Mouse (Mus musculus): ENCODE measurements around the gene Cpn2.

The Cpn2 gene

GRCm38 (mm10) chr16:30238791-30239190 is 28.5 kb downstream of the Cpn2 start:
- DNase-seq (ENCODE audit: low read depth, low spot score): no peak

GRCm38 (mm10) chr16:30236091-30236699 is 31.1 kb downstream of the Cpn2 start:
- no peak for DNase-seq (ENCODE audit: low read depth, low spot score)

DNA sequence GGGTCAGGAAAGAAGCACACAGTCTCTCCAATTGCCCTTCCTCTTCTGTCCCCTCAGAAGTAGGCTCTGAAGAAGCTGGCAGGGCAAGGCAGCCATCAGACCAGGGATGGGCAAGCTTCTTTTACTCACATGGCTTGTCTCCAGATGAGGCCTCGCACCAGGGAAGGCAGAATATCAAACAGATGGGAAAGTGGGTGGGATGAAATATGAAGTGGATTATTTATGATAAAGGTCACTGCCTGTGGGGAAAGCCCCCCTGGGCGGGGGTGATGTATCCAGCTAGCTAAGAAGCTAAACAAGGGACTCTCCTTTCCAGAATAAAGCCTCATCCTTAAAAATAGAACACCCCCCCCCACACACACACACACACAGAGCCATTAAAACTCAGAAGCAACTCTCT is 31.7 kb downstream of the Cpn2 start:
- DNase-seq (ENCODE audit: low read depth, low spot score): no peak

GRCm38 (mm10) chr16:30234636-30235546 is 32.4 kb downstream of the Cpn2 start:
- no peak for DNase-seq (ENCODE audit: low read depth, low spot score)

DNA sequence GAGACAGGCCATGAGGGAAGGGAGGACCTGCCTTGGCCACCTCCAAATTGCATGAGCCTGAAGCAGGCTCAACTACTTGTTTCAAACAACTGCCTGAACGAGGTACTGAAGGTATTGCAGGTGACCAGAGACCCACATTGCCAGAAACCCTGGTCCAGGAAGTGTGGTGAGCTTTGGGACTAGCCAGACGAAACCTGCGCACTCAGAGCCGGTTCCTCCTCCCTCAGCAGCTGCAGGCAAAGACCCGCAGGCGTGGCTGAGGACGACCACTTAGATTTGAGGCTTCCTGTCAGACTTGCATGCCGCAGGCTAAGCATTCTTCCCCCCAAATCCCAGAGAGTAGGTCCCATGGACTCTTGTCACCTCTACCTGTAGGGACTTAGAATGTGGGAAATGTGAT is 33.2 kb downstream of the Cpn2 start:
- DNase-seq (ENCODE audit: low read depth, low spot score): no peak

DNA sequence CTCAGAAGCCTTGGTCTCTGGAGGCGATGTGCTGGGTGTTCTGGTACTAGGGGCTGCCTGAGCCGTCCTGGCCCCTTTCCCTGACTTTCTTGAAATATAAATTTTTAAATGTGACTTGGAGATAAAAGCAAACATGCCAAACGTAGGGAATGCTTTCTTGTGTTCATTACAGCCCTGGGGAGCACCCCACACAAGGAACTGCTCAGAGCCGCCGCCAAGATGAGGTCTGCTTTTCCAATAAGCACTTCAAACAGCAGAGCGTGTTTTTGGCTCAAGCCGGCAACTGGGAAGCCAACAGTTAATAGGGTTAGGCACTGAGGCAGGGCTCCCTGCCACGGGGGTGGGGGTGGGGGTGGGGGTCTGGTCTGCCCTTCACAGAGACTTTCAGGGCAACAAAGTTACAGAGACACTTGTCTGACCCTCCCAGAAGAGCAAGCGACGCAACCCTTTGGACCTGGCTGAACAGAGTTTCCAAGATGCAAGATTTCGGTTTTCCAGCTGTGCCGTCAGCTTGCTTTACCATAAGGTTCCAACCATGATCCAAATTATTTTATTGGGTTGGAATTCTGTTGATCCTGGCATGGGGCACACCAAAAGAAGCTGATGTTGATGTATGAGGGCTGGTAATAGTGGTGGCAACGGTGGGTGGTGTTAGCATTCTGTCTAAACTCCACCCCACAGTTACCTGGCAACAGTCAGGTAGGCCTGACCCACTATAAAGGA is 35.3 kb downstream of the Cpn2 start:
- DNase-seq (ENCODE audit: low read depth, low spot score): no peak

GRCm38 (mm10) chr16:30227352-30227751 is 39.9 kb downstream of the Cpn2 start:
- DNase-seq (ENCODE audit: low read depth, low spot score): no peak

- no peak for DNase-seq (ENCODE audit: low read depth, low spot score)
Observed at GRCm38 (mm10) chr16:30221161-30221782, 46.0 kb downstream of the Cpn2 start.

DNA sequence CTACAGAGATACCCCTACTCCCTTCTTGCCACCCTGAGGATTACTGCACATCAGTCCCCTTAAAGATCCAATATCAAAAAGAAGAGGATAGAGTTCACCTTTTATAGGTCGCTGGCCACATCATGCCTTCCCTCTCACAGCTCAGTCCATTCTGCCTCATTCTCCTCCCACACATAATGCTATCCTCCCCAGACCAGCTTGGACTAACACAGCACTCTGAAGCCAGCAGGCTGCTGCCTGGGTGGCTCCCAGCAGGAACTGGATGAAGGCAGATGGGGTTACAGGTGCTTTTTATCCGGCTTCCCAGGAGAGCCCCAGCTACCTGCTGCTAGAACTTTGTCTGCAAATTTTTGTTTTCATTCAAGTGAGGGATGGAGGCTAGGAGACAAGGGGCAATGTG is 51.5 kb downstream of the Cpn2 start:
- no peak for DNase-seq (ENCODE audit: low read depth, low spot score)

DNA sequence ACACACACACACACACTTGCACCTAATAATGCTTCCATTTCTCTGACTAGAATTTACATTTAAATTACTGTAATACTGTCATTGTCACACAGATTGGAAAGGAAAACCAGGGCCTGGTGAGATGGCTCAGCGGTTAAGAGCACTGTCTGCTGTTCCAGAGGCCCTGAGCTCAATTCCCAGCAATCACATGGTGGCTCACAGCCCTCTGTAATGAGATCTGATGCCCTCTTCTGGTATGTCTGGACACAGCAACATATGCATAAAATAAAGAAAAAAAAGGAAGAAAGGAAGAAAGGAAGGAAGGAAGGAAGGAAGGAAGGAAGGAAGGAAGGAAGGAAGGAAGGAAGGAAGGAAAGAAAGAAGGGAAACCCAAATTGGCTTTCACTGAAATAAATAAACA is 53.7 kb downstream of the Cpn2 start:
- no peak for DNase-seq (ENCODE audit: low read depth, low spot score)

GRCm38 (mm10) chr16:30212035-30212434 is 55.3 kb downstream of the Cpn2 start:
- no peak for DNase-seq (ENCODE audit: low read depth, low spot score)

DNA sequence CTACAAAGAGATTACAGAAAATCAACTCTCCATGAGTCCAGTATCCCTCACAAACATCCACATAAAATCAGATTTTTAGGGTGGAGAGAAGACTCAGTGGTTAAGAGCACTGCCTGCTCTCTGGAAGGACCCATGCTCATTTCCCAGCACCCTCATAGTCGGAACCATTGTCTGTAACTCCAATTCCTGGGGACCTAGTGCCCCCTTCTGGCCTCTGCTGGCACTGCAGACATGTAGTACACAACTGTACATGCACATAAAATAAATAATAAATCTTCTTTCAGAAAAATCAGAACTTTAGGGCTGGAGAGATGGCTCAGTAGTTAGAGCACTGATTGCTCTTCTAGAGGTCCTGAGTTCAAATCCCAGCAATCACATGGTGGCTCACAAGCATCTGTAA is 58.0 kb downstream of the Cpn2 start:
- DNase-seq (ENCODE audit: low read depth, low spot score): no peak

- DNase-seq (ENCODE audit: low read depth, low spot score): no peak
Observed at GRCm38 (mm10) chr16:30207991-30208390, 59.3 kb downstream of the Cpn2 start.

GRCm38 (mm10) chr16:30207111-30207828 is 60.0 kb downstream of the Cpn2 start:
- DNase-seq (ENCODE audit: low read depth, low spot score): no peak

Measured in c-Kit-negative CD71-positive TER-119-positive erythroid progenitor cells, embryonic 14.5 days (primary cell).